Mouse (Mus musculus) lung, embryonic 14.5 days (tissue): ENCODE results near the gene Tm6sf1. TPM values are rescaled to one million over a fixed set of nuclear protein-coding genes. Genes with fewer than 3 reads are reported as not detected.

Experiments used
- ATAC-seq: fragments of 200-750 bp; cut with Nextera tagmentation; 2 replicates; pipeline ENCODE4 v1.8.0; 2017; ENCODE audit warnings: mild to moderate bottlenecking, moderate TSS enrichment, moderate library complexity; ENCODE audit not compliant: insufficient read depth
- DNase-seq: peaks from one replicate; pipeline ENCODE4 v3.0.0-alpha.2; 2015
- H3K27ac ChIP-seq: fragments of 300-500 bp; sonication (generic); 2 replicates; pipeline ENCODE4 v1.5.1; 2014; ENCODE audit warnings: low read depth, mild to moderate bottlenecking, moderate library complexity
- H3K27me3 ChIP-seq: fragments of 300-500 bp; sonication (generic); 2 replicates; pipeline ENCODE4 v1.6.1; 2014; ENCODE audit warnings: low read length, control low read depth; ENCODE audit not compliant: insufficient read depth
- H3K36me3 ChIP-seq: fragments of 300-500 bp; sonication (generic); 2 replicates; pipeline ENCODE4 v1.6.1; 2014; ENCODE audit warnings: control low read depth; ENCODE audit not compliant: insufficient read depth
- H3K4me1 ChIP-seq: fragments of 300-500 bp; sonication (generic); 2 replicates; pipeline ENCODE4 v1.6.1; 2014; ENCODE audit warnings: antibody characterized with exemption, control low read depth; ENCODE audit not compliant: insufficient read depth
- H3K4me2 ChIP-seq: fragments of 300-500 bp; sonication (generic); 2 replicates; pipeline ENCODE4 v1.6.1; 2014; ENCODE audit warnings: mild to moderate bottlenecking
- H3K4me3 ChIP-seq: fragments of 300-500 bp; sonication (generic); 2 replicates; pipeline ENCODE4 v1.5.1; 2014; ENCODE audit warnings: low read depth, low read length
- H3K9ac ChIP-seq: fragments of 300-500 bp; sonication (generic); 2 replicates; pipeline ENCODE4 v1.6.1; 2014
- H3K9me3 ChIP-seq: fragments of 300-500 bp; sonication (generic); 2 replicates; pipeline ENCODE4 v1.6.1; 2016; ENCODE audit warnings: low read depth, low read length, control low read depth
- CTCF ChIP-seq: IDR thresholded peaks from 2 replicates; pipeline ENCODE4 v1.5.1; 2016; ENCODE audit warnings: antibody characterized with exemption, low read depth
- WGBS: fragments of 180-500 bp; shearing (Covaris S2); extraction: QIAGEN DNeasy Blood & Tissue Kit; methylation state at CpG from one replicate; pipeline ENCODE4 v1.1.7; 2014; 5-methylcytosine and 5-hydroxymethylcytosine counted together
- polyA plus RNA-seq: library from polyadenylated mRNA; unstranded; fragments of >200 nt; fragmentation: Nextera tagmentation; extraction: Ambion mirVana; gene quantifications from 2 replicates; pipeline ENCODE4 v1.2.1, GENCODE M21; 2014

The Tm6sf1 gene
- polyA plus RNA-seq, 1 experiment from 2014 or later, result 16.0 TPM

DNA sequence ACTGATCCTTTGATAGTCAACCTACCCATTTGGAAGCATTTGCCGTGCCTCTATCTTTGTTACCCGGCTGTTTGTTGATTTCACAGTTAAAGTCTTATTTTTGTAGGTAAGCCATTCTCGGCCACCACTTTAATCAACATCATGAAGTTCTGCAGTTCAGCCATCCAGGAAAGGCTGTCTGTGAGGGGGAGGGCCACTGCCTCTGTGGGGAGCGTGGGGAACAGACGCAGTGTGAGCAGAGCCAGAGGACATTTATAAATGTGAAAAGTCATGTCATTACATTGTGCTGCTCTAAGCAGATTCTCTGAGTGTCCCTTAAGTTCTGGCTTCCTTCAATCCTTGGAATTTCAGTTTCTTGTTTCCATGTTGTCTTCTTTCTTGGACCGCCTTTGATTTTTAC is 8.6 kb upstream of the Tm6sf1 start:
- Histone ChIP-seq H3K4me1 (no peaks in the 10 kb centered on the region), H3K9me3 (no peaks in the 10 kb centered on the region), H3K4me2 (no peak overlapping the region), H3K27me3 (no peaks in the 10 kb centered on the region), H3K36me3 (no peaks in the 10 kb centered on the region), H3K4me3 (no peak overlapping the region), H3K27ac (no peak overlapping the region), H3K9ac (no peak overlapping the region)
- WGBS, result 68% methylated on average over 6 of the region's 6 CpGs
- TF ChIP-seq CTCF, result no peak
- no peak for ATAC-seq
- no peak for DNase-seq

DNA sequence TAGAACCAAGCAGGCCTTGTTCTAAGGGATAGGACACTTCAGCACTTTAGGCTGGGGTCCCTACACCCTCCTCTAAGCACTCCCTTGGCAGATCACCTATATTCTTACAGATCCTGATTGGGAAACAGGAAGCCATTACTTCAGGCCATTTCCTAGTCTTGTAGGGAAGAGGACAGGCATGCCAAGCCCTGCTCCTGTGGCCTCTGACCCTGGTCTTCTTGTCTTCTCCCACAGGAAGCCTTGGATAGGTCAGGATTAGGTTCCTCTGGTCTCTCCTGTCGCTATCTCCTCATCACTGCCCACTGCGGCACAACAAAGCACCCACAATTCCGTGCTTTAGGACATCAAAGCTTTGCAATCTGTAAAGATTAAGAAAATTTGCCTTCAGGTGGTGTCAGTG is 7.1 kb upstream of the Tm6sf1 start:
- Histone ChIP-seq H3K36me3 (no peaks in the 10 kb centered on the region), H3K4me1 (no peaks in the 10 kb centered on the region), H3K4me3 (no peak overlapping the region), H3K4me2 (no peak overlapping the region), H3K9me3 (no peaks in the 10 kb centered on the region), H3K9ac (no peak overlapping the region), H3K27ac (no peak overlapping the region), H3K27me3 (0 out of 2 replicates have a peak, but pooled peaks cover 3% of the 10 kb centered on the region)
- ATAC-seq, result no peak
- TF ChIP-seq CTCF, result no peak
- no peak for DNase-seq
- 72% methylated on average over 3 of the region's 3 CpGs for WGBS

DNA sequence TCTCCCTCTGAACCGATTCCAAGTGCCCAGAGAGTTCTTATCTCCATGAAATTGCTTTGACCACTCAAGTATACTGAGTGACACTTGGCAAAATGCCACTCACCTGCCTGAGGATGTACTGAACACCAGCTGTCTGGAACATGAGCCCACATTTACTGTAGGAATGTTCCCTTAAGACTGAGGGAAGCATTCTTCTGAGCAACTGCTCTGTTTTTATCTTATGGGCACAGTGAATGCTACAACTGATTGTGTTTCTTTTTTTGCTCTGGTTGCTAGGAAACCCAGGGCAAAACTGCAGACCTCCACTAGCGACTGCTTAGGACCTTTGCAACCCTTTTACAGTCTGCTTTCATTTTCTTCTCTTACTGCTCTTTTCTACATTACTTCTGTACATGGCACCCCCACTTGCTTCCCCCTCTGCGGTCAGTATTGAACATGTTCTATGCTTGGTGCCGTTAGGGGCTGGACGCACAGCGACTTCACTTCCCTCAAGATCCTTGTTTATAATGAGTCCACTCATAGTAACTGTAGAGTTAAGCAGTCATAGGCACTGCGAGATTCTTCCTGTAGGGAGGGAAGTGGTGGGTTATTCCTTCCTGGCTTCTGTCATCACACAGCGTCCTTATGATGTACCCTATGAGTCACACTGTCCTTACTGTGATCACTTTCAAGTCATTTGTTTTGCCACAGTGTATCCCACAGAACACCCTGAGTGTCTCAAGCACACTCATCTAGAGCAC is 4.1 kb upstream of the Tm6sf1 start:
- no peak for TF ChIP-seq CTCF
- DNase-seq, result peak; percentile 32
- no peak for ATAC-seq
- Histone ChIP-seq H3K4me2 (peak overlapping the region; percentile 36), H3K27ac (no peak overlapping the region), H3K4me1 (no peaks in the 10 kb centered on the region), H3K27me3 (peaks cover 28% of the 10 kb centered on the region), H3K9ac (no peak overlapping the region), H3K36me3 (no peaks in the 10 kb centered on the region), H3K4me3 (no peak overlapping the region), H3K9me3 (no peaks in the 10 kb centered on the region)
- 50% methylated on average over 8 of the region's 8 CpGs for WGBS

DNA sequence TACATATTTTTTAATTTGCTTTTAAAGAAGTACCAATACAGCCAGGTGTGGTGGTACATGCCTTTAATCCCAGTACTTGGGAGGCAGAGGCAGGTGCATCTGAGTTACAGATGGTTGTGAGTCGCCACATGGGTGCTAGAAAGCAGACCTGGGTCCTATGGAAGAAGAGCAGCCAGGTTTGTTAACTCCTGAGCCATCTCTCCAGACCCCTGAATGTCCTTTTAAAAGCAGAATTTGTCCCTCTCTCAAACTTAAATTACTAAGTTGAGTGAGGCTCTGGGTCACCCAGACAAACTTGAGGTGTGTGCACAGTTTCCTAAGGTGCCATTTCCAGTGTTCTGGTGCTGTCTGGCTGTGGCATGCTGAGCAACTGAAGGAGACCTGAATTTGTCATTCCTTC is 3.1 kb upstream of the Tm6sf1 start, which contains the start of gene Gm10160:
Gene Gm10160 (minus strand): TSS at position 101 of the 400 bp plus-strand sequence.
- Histone ChIP-seq H3K27ac (no peak within 1 kb of the TSS), H3K36me3 (no peaks in the 10 kb centered on the region), H3K27me3 (peaks cover 37% of the 10 kb centered on the region), H3K4me3 (no peak within 1 kb of the TSS), H3K4me1 (no peaks in the 10 kb centered on the region), H3K4me2 (peak within 1 kb of the TSS; percentile 36), H3K9me3 (no peaks in the 10 kb centered on the region), H3K9ac (no peak within 1 kb of the TSS)
- DNase-seq (no peak), ATAC-seq (no peak)
- TF ChIP-seq CTCF, result no peak
- 64% methylated on average over 1 of the region's 1 CpGs for WGBS

DNA sequence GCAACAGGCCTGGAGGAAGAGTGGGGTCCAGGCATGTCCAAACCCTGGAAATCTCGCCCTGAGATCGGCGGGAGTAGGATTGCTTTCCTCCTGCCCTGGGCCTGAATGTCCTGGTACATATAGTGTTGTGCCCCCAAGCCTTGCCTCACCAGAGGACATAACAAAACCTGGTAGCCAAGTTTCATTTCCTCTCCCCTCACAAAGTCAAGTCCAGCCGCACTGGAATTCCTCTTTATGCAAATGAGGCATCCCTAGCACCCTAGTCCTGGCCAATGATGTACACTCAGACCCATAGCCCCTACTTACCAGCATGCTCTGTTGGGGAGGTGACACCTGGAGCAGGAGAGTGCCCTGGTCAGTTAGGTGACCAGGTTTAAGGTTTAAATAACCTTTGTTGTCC is 2.6 kb upstream of the Tm6sf1 start:
- Histone ChIP-seq H3K27me3 (peaks cover 39% of the 10 kb centered on the region), H3K9ac (no peak overlapping the region), H3K36me3 (no peaks in the 10 kb centered on the region), H3K4me1 (no peaks in the 10 kb centered on the region), H3K27ac (no peak overlapping the region), H3K4me2 (no peak overlapping the region), H3K4me3 (no peak overlapping the region), H3K9me3 (no peaks in the 10 kb centered on the region)
- DNase-seq (no peak), ATAC-seq (no peak)
- TF ChIP-seq CTCF, result no peak
- WGBS, result 67% methylated on average over 4 of the region's 4 CpGs

DNA sequence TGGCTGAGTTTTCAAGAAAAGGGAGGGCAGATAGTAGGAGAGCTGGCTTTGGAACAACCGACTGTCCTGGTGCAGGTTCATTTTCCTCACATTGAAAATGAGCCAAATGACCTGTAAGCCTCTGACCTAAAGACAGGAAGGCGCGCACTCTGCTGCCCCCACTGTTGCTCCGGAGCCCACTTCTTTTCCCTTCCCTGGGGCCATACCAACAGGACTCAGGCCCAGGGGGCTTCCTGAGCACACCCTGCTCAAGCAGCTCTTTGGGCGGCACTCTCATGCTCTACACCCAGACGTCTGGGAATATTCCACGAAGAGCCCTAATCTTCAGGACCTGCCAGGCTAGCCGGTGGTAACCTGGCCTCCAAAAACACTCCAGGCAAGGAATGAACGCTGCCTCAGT is 565 bp upstream of the Tm6sf1 start:
- Histone ChIP-seq H3K9ac (no peak overlapping the region), H3K4me3 (peak overlapping the region; percentile 50), H3K9me3 (no peaks in the 10 kb centered on the region), H3K36me3 (no peaks in the 10 kb centered on the region), H3K4me1 (no peaks in the 10 kb centered on the region), H3K4me2 (peak overlapping the region; percentile 92), H3K27me3 (peaks cover 39% of the 10 kb centered on the region), H3K27ac (no peak overlapping the region)
- ATAC-seq (no peak), DNase-seq (peak; percentile 19)
- TF ChIP-seq CTCF, result no peak
- WGBS, result 7% methylated on average over 9 of the region's 9 CpGs

DNA sequence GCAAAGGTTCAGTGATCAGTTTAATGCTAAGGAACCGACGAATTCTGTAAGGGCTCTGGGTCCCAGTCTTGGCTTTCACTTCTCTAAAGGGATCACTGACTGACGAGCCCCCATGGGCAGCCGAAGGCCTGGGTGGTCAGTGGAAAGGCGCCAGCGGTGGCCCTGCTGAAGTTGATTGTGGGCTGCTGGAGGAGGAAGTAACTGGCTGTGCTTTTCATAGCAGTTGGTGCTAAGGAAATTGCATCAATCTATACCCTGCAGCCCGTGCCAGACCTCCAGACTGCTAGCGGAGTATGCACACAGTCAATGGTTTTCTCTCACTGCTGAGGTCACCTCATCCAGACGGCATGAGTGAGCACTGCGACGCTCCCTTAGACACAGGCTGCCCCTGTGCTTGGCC is 1.3 kb downstream of the Tm6sf1 start:
- H3K4me3 ChIP-seq, result peak overlapping the region; percentile 50
- no peaks in the 10 kb centered on the region for H3K4me1 ChIP-seq
- 36% methylated on average over 11 of the region's 11 CpGs for WGBS
- no peak overlapping the region for H3K9ac ChIP-seq
- TF ChIP-seq CTCF, result no peak
- 0 out of 2 replicates have a peak overlapping the region, but pooled peaks have one; percentile 20 for H3K27ac ChIP-seq
- peaks cover 39% of the 10 kb centered on the region for H3K27me3 ChIP-seq
- H3K9me3 ChIP-seq, result no peaks in the 10 kb centered on the region
- H3K4me2 ChIP-seq, result peak overlapping the region; percentile 92
- DNase-seq (peak; percentile 52), ATAC-seq (peak; percentile 21; the same call in 1 of the 2 replicates)
- H3K36me3 ChIP-seq, result no peaks in the 10 kb centered on the region
